Mouse (Mus musculus) small intestine, adult 2 months (tissue): ENCODE results near the gene Whrn. TPM values are rescaled to one million over a fixed set of nuclear protein-coding genes. Genes with fewer than 3 reads are reported as not detected.

Source experiments
- H3K27ac ChIP-seq: fragments of 200-500 bp; 2 replicates; pipeline ENCODE4 v1.5.1; 2012; ENCODE audit warnings: low read depth, low read length, control low read depth, inconsistent platforms; ENCODE audit not compliant: insufficient read depth
- H3K27me3 ChIP-seq: fragments of 200-500 bp; 2 replicates; pipeline ENCODE4 v1.6.1; 2012; ENCODE audit warnings: mild to moderate bottlenecking, moderate library complexity, low read length, inconsistent platforms; ENCODE audit not compliant: control insufficient read depth, insufficient read depth
- H3K36me3 ChIP-seq: fragments of 200-500 bp; 2 replicates; pipeline ENCODE4 v1.6.1; 2012; ENCODE audit warnings: mild to moderate bottlenecking, low read length, control low read depth, inconsistent platforms; ENCODE audit not compliant: control insufficient read depth, insufficient read depth
- H3K4me1 ChIP-seq: fragments of 200-500 bp; 2 replicates; pipeline ENCODE4 v1.6.1; 2012; ENCODE audit warnings: low read length, inconsistent platforms, mixed read lengths; ENCODE audit not compliant: control insufficient read depth, insufficient read depth, insufficient read length
- H3K4me3 ChIP-seq: fragments of 200-500 bp; 2 replicates; pipeline ENCODE4 v1.5.1; 2012; ENCODE audit warnings: low read depth, mild to moderate bottlenecking, control low read depth, inconsistent platforms, low read length, moderate library complexity
- CTCF ChIP-seq: fragments of 200-500 bp; IDR thresholded peaks from 2 replicates; pipeline ENCODE4 v1.5.1; 2012; ENCODE audit warnings: low read depth, mild to moderate bottlenecking, control low read depth, inconsistent platforms, low read length, moderate library complexity, mixed read lengths; ENCODE audit not compliant: insufficient replicate concordance, insufficient read length; ENCODE audit errors: extremely low read depth
- POLR2A ChIP-seq: fragments of 200-500 bp; IDR thresholded peaks from 2 replicates; pipeline ENCODE4 v1.6.1; 2012; ENCODE audit warnings: low read depth, mild to moderate bottlenecking, control low read depth, inconsistent platforms, low read length, moderate library complexity
- WGBS: fragments of 180-500 bp; shearing (Covaris S2); methylation state at CpG from one replicate; pipeline ENCODE4 v1.1.7; 2018; 5-methylcytosine and 5-hydroxymethylcytosine counted together
- polyA plus RNA-seq: library from polyadenylated mRNA; depleted of rRNA; stranded (reverse); fragments of >200 nt; gene quantifications from 2 replicates; pipeline ENCODE4 v1.2.3, GENCODE M21; 2012; rRNA removed

The Whrn gene
- polyA plus RNA-seq, result 14.0 and 20.2 TPM in 2 replicates

GRCm38 (mm10) chr4:63495915-63496278, at the start of gene Whrn:
Gene Whrn (minus strand): TSS chr4:63495991.
- Histone ChIP-seq H3K27me3 (no peaks in the 10 kb centered on the region), H3K36me3 (no peaks in the 10 kb centered on the region), H3K27ac (no peak within 1 kb of the TSS), H3K4me1 (peaks cover 9% of the 10 kb centered on the region), H3K4me3 (peak within 1 kb of the TSS; percentile 75)
- WGBS, result under 1% methylated on average over 32 of the region's 34 CpGs
- TF ChIP-seq CTCF (no peak), POLR2A (peak; percentile 42; the same call in 1 of the 2 replicates)

GRCm38 (mm10) chr4:63545231-63545958, 49.6 kb upstream of the Whrn start:
- Histone ChIP-seq H3K27me3 (no peaks in the 10 kb centered on the region), H3K4me3 (peak overlapping the region; percentile 84), H3K36me3 (peaks cover 13% of the 10 kb centered on the region), H3K27ac (peak overlapping the region; percentile 41; the same call in 1 of the 2 replicates), H3K4me1 (peaks cover 8% of the 10 kb centered on the region; the same call in 1 of the 2 replicates)
- TF ChIP-seq POLR2A (no peak), CTCF (no peak)
- WGBS, result 15% methylated on average over 26 of the region's 26 CpGs

GRCm38 (mm10) chr4:63544494-63545230, 48.9 kb upstream of the Whrn start, which contains the start of gene Atp6v1g1:
Gene Atp6v1g1 (plus strand): TSS chr4:63544772.
- WGBS, result under 1% methylated on average over 57 of the region's 57 CpGs
- Histone ChIP-seq H3K27ac (peak within 1 kb of the TSS; percentile 41), H3K4me1 (peaks cover 8% of the 10 kb centered on the region; the same call in 1 of the 2 replicates), H3K36me3 (peaks cover 11% of the 10 kb centered on the region), H3K27me3 (no peaks in the 10 kb centered on the region), H3K4me3 (peak within 1 kb of the TSS; percentile 84)
- TF ChIP-seq CTCF (no peak), POLR2A (peak; percentile 62; the same call in 1 of the 2 replicates)

GRCm38 (mm10) chr4:63543746-63544493, 48.1 kb upstream of the Whrn start:
- 47% methylated on average over 10 of the region's 10 CpGs for WGBS
- no peak for TF ChIP-seq POLR2A
- no peak for TF ChIP-seq CTCF
- peak overlapping the region; percentile 26; the same call in 1 of the 2 replicates for H3K27ac ChIP-seq
- H3K36me3 ChIP-seq, result peaks cover 4% of the 10 kb centered on the region
- no peaks in the 10 kb centered on the region for H3K27me3 ChIP-seq
- peaks cover 8% of the 10 kb centered on the region; the same call in 1 of the 2 replicates for H3K4me1 ChIP-seq
- no peak overlapping the region for H3K4me3 ChIP-seq

- no peak overlapping the region for H3K27ac ChIP-seq
- no peak overlapping the region for H3K4me3 ChIP-seq
- H3K36me3 ChIP-seq, result no peaks in the 10 kb centered on the region
- TF ChIP-seq CTCF (no peak), POLR2A (no peak)
- no peaks in the 10 kb centered on the region for H3K27me3 ChIP-seq
- H3K4me1 ChIP-seq, result peaks cover 8% of the 10 kb centered on the region; the same call in 1 of the 2 replicates
- 72% methylated on average over 2 of the region's 2 CpGs for WGBS
Observed at GRCm38 (mm10) chr4:63542209-63542608, 46.4 kb upstream of the Whrn start.

GRCm38 (mm10) chr4:63537602-63538001, 41.8 kb upstream of the Whrn start:
- Histone ChIP-seq H3K4me3 (no peak overlapping the region), H3K4me1 (no peaks in the 10 kb centered on the region), H3K27ac (no peak overlapping the region), H3K36me3 (no peaks in the 10 kb centered on the region), H3K27me3 (no peaks in the 10 kb centered on the region)
- 65% methylated on average over 4 of the region's 4 CpGs for WGBS
- no peak for TF ChIP-seq CTCF
- TF ChIP-seq POLR2A, result no peak
